Mouse (Mus musculus): ENCODE measurements around the gene Ep400.
"Not testable (repeated sequence)": the region's sequence is repeated elsewhere in the genome, so short reads cannot be mapped to it uniquely, and the experiment has no call there.

Gene Ep400

DNA sequence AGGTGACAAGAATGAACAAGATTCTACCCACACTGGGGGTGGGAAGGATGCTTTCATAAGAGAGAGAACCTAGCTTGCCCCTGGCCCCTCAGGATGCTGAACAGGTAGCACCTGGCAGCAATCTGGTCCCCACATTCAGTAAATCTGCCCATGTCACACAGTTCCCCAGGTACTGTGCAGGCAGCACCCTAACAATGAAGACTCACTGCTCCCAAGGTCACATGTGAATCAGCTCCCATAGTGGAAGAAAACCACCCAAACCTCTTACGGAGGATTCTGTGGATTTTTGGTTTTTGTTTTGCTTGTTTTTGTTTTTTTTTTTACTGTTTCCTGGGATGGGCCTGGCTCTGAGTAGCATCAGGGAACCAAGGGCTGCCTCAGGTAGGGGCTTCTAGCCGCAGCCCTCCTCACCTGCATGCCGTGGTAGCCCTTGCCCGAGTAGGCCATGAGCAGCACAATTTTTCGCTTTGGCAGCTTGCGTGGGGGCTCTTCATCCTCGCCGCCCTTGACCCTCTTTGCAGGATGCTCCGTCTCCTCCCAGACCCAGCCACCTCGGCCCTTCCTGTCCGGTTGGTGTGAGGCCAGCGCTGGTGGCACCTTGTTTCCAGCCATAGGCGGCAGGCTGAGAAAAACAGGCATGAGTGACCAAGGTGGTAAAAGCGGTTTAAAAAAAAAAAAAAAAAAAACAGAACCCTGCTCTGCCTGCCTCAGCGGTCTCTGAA lies 8.9 kb upstream of the Ep400 start:
- no peak for DNase-seq (ENCODE audit: low spot score)

DNA sequence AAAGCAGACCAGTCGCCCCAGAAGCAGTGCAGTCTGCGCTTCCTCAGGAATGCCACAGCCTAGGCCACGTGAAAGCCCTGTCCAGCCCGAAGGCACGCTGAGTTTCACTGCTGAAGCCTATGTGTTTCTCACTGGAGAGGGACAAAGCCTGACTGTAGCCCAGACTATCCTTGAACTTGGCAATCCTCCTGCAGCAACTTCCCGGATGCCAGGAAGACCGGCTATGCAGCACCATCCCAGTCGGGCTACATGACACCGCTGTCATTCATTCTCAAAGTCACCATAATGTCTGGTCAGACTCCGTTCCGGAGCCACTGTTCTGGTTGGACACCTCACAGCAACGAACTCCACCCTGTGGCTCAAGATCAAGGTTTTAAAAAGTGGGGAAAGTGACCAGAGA lies 7.7 kb upstream of the Ep400 start:
- no peak for DNase-seq (ENCODE audit: low spot score)

DNA sequence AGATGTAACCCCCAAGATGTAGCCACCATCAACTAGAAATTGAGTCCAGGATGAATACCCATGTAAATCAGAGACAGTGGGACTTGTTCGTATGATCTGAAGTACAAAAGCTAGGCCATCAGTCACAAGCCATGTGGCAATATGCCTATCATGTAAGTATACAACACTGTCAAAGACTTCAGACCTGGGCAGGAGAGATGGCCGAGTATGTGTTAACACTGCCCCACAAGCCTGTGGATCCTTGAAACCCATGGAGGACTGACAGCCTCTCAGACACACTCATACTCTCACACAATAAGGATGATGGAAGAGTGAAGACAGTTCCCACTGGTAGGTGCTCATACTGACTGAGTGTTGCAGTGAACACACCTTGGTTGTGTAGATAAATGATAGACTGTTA lies 5.6 kb upstream of the Ep400 start:
- no peak for DNase-seq (ENCODE audit: low spot score)

DNA sequence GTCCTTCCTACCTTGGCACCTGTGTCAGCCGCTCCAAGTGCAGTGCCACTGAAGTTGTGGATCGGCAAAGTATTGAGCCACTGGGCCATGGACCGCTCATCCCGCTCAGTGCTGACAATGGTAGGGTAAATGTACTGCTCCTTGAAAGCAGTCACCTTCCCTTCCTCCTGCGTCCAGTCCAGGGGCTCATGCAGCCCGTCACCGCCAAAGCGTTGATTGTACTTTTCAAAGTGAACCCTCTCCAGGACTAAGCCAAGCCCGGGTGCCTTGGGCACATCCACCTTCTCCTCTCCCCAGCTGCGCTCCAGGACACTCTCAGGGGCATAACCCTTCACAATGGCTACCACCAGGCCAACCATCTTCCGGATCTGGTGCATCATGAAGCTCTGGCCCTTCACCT lies 4.0 kb upstream of the Ep400 start:
- no peak for DNase-seq (ENCODE audit: low spot score)

DNA sequence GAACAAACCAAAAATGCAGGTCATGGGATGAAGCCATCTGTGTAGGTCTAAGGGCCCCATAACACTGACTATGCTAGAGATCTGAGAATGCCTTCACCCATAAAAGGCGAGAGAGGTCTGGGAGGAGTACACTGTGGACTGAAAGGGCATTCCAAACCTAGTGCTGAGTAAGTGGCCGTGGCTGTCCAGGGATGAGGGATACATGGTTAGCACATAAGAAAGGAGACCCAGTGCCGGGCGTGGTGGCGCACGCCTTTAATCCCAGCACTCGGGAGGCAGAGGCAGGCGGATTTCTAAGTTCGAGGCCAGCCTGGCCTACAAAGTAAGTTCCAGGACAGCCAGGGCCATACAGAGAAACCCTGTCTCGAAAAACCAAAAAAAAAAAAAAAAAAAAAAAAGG lies 2.4 kb upstream of the Ep400 start:
- DNase-seq (ENCODE audit: low spot score), result not testable (repeated sequence)

DNA sequence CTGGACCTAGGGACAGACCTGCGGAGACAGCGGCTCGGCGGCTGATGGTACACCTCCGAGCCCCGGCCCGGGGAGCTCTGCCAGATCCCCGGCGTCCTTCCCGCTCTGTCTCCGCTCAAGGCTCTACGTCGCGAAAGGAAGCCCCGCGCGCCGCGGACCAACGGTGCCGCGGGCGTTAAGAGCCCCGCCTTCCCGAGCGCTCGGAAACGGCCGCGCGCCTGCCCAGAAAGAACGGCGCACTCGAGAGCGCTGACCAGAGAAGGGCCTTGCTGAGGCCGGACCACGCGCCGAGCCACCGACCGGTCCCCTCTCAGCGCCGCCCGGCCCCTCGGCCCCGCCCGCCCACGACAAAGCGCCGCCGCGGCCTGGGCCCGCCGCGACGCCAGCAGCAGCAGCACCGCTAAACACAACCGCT lies 479 bp downstream of the Ep400 start:
- no peak for DNase-seq (ENCODE audit: low spot score)

DNA sequence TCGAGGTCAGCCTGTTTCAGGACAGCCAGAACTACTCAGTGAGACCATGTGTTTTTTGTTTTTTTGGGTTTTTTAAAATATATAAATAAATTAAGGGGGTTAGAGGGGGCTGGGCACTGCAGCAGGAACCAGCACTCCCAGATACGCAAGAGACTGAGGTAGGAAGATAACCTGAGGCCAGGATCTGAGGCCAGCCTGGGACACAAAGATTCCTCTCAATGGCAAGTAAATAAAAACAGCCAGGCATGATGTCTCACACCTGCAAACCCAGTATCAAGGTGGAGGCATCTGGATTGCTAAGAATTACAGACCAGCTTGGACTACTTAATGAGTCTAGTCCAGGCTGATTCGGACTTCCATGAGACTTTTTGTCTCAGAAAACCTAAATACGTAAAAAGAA lies 1.2 kb downstream of the Ep400 start:
- DNase-seq (ENCODE audit: low spot score), result no peak

DNA sequence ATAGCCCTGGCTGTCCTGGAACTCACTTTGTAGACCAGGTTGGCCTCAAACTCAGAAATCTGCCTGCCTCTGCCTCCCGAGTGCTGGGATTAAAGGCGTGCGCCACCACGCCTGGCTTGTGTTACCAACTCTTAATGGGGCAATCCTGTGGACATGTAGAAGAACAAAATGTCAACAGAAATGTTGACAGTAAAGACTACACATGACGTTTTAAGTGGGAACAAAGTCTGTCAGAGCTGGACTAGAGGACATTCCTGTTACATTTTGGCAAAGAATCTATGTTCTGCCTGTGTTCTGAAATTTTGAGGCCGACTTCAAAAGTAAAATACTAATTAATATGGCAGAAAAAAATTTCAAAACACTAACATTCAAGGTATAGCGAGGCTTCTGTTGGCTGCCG lies 6.6 kb downstream of the Ep400 start:
- DNase-seq (ENCODE audit: low spot score), result no peak

DNA sequence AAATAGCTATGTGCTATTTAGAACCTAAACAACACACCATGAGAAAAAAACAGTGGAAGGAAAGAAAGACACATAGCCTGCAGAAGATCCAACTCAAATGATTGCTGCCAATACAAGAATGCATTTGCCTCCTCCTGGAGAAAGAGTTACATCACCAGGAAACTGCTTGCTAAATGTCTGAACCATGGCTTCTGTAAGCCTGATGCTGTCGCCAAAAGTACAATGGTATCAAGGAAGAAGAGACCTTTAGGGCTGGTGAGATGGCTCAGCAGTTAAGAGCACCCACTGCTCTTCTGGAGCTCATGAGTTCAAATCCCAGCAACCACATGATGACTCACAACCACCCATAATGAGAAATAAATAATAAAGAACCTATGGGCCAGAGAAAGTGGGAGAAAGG lies 25.5 kb downstream of the Ep400 start:
- no peak for DNase-seq (ENCODE audit: low spot score)

DNA sequence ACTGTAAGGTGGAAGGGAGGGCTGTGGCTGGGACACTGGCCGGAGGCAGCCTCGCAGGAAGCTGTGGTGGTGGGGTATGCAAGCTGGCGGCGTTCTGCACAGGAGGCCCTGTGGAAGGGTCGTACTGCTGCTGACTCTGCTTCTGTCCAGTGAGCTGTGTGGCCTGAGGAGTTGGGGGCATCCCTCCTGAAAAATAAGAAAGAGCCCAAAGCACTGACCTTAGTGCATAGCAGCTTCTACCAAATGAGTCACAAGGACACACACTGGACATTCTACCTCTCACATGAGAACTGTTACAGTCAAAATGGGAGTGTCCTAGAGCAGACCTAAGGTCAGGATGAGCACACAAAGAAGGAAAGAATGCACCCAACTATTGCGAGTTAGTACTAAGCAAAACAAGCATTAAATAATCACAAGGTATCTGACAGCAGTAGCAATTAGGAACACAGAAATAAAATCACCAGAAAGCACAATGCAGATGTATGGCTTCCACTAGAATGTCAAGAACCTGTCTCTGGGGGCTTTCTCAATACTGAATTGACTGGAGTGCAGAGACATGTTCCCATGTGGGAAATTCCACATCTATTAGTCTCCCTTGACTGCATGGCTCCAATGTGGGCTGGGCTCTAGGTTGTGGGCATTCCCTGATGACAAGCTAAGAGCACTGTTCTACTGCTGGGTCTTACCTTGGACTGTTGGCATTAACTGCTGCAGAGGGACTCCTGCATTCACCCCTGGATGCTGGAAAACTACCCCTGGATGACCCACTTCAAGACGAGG lies 30.8 kb downstream of the Ep400 start:
- DNase-seq (ENCODE audit: low spot score), result no peak

DNA sequence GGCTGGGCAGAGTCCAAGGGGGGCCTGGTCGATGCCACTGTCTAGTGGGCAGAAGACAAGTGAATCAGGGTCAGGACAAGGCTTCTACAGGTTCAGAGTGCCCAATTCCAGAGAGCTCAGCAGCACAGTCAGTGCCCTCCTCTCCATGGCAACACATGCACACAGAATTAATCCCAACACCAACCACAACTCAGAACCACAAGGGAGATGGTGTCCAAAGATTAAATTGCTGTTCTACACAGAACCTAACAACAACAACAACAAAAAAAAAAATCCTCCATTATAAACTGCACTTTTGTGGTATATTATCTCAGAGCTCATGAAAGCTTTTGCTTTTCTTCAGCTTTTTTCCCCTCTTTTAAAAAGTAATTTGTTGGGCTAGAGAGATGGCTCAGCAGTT lies 34.9 kb downstream of the Ep400 start:
- no peak for DNase-seq (ENCODE audit: low spot score)

DNA sequence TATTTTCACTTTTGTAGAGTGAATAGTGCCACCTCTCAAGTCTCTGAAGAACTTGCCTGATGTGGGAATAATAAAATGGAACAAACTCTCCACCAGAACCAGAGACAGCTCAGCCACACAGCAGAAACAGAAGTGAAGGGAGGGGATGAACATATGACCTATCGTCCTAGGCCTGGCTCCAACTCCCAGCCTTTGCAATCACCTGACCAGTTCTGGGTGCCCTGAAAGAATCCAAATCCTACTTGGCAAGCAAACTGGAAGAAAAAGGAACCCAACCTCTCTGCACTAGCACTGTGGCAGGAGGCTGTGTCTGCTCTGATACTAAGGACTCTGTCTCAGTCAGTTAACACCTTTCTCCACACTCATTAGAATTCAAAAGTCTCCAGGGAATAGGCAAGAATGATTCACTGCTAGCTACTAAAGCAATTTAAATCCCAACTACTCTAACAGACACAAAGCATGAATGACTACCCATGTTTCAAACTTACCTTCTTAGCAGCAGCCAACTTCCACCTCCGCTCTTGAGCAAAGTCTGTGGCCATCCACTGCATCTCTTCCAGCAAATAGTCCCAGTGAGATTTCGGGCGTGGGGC lies 37.2 kb downstream of the Ep400 start:
- no peak for DNase-seq (ENCODE audit: low spot score)

DNA sequence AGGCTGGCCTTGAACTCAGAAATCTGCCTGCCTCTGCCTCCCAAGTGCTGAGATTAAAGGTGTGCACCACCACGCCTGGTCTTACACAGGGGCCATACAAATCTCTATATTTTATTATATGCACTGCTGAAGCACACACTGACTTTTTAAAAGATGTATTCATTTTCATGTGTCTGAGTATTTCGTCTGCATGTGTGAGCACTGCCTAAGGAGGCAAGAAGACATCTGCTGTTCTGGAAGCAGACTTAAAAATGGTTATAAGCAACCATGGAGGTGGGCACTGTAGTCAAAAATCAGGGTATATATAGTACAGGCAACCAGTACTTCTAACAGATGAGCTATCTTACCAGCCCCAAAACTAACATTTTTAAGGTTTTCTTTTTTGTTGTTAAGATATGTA lies 39.3 kb downstream of the Ep400 start:
- DNase-seq (ENCODE audit: low spot score), result no peak

DNA sequence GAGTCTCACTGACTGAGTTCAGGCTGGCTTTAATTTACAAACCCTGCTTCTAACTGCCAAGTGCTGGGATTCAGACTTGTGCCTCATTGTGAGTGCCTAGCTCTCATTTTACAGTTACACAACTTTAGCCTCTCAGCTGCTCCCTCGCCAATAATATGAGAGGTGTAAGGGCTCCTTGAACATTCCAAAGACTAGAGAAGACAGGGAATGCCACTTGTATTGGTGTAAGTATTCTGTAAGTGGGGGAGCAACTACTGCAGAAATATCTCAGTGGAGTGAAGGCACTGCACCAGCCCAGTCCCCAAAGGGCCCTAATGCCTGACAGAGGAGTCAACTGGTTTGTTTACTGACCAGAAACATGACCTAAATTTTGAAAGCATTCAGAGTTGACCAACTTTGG lies 42.7 kb downstream of the Ep400 start:
- DNase-seq (ENCODE audit: low spot score), result no peak

DNA sequence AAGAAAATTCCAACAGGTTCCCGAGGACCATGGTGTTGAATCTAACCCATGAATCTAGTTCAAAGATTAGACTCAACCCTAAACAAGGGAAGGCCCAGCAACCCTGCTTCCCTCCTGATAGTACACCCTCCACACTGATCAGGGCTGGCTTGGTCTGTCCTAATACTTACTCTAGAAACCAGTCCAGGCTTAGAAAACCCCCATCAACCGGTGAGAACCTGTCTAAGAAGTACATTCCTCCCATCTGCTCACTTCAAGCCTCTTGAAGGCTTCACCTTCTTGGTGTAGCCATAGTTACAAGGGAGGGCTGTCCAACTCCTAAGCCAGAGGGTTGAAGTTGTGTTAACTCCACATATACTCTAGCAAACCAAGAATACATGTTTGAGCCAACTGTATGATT lies 47.0 kb downstream of the Ep400 start:
- DNase-seq (ENCODE audit: low spot score), result no peak

DNA sequence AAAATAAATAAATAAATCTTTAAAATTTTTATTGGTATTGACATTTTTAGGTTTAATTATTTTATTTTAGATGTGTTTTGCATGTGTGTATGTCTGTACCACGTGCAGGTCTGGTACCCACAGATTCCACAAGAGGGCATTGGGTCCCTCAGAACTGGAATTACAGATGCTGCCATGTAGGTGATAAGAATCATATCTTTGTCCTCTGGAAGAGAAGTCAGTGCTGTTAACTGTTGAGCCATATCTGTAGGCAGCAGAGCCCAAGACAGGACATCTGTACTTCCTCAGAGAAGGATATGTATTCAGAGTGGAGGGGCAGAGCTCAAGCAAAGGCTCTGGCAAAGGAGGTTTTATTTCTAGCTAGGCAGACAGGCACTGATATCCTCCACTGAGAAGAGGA lies 49.1 kb downstream of the Ep400 start:
- DNase-seq (ENCODE audit: low spot score), result not testable (repeated sequence)

DNA sequence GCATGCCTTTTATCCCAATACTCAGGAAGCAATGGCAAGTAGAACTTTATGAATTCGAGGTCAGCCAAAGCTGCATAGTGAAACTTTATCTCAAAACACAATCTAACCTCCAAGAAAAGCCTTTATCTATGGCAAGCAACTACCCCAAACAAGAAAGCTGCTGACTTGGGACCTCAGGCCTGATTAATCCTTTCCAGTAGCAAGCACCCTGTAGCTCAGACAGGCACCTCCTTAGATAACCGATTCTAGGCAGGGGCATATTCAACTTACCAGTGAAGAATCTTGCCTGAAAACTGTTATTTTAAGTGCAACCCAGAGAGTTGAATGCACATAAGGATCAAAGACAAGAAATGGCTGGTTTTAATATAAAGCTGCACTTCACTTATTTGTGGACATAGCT lies 59.1 kb downstream of the Ep400 start:
- DNase-seq (ENCODE audit: low spot score), result no peak

DNA sequence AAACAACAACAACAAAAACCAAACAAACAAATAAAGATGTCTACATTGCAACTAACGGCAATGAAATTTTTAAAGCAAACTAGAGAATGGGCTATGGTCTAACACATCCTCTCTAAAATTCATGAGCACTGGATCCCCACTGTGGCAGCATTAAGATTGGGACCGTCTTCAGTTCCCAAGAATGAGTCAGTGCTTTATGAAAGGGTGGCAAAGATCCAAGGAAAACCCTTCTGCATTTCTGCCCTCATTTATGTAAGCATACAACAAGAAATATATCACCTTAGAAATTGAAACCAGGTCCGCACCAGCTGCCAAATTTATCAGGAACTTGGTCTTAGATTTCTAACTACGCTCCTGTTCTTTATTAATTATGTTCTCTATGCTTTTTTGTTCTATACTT lies 61.3 kb downstream of the Ep400 start:
- DNase-seq (ENCODE audit: low spot score), result no peak

DNA sequence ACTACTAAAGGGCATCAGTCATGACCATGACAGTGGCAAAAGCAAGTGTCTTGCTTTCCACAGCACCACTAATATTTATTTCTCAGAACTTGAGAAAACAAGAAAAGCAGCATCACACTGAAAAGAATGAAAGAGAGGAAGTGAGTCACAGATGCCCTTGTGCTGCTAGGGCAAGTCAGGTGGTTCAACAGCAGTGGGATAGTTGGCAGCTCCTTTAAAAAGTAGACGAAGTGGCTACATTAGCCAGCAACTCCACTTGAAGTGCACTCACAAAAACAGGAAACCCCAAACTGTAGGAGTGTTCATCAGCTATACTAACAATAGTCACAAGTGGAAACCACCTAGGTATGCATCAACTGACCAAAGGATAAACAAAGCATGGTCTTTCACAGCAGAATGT lies 66.5 kb downstream of the Ep400 start:
- DNase-seq (ENCODE audit: low spot score), result no peak

DNA sequence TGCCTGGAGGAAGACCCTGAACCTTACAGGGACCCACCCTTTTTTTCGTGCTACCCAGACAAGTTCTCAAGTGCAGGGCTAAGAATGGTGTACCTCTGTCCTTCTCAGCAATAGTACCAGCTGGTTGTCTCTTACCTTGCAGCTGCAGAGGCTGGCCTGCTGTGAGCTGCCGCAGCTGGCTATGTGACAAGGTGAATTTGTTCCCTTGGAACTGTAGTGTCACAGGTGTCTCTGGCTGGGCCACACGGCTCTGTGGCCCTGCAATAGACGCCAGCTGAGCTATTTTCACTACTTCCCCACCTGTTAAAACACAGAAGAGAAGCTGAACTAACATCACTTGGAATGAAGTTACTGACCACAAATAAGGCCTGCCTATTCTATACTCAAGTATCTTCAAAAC lies 71.9 kb downstream of the Ep400 start:
- DNase-seq (ENCODE audit: low spot score), result no peak

DNA sequence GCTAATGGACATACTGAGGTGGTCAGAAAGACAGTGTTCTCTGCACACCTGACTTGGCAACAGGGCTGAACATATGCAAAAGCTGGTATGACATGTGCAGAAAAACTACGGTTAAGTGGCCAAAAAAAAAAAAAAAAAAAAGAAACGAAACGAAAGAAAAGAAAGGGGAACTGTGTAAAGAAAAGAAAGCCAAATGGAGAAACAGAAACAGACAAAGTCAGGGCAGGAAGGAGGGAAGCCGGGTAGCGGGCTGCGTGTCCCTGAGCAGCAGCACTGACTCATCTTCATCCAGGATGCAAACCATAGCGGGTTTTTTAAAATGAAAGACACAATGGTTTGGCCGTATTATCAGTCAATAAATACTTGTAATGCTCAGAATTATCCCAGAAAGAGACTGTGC lies 88.5 kb downstream of the Ep400 start:
- no peak for DNase-seq (ENCODE audit: low spot score)

DNA sequence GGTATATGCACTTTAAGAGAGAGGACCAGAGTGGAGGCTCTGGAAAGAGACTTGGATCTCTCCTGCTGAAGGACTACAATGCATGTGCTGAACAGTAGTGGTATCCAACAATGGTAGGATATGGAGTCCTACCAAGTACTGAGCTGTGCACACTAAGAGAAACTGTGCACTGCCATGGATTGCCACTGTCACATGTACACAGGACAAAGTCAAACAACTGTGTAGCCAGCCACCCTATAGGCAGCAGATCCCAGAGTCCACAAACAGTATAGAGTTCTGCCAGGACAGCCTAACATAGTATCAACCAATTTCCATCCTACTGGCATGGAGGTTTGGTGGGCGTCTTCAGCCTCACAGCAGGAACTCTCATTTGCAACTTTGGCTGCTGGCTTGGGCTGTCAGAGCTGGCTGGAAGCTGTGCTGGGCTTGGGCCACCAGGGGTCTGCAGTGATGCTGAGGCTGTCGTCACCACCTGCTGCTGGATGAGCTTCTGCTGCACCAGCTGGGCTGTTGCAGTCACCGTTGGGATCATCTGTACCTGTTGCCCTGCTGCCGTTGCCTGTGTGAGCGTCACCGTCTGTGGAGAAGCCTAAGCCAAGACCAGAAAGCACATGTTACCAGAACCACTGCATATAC lies 104.9 kb downstream of the Ep400 start:
- DNase-seq (ENCODE audit: low spot score), result no peak

DNA sequence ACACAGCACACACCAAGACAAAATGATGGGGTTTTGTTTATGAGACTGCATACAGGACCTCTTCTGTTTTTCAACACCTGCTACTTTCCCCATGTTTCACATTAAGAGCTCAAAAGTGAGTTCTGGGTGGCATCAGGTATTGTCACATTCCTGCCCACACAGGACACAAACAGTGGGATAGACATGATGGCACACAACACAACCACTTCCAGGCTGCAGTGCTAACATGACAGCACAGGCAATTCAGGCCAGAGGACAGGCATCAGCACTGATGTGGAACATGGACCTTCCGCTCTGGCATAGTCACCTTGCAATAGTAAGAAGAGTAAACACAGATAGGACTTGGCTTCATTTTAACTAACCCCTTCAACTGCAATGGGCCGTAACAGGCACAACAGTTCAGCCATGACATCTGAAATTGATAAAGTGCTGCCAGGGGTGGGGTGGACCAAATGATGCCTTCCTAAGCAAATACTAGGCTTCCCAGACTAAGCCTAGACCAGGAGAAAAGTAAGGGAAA lies 105.7 kb downstream of the Ep400 start:
- DNase-seq (ENCODE audit: low spot score), result no peak
